50 mouse cellular contexts compared by ENCODE assay signal in the genomic region with DNA sequence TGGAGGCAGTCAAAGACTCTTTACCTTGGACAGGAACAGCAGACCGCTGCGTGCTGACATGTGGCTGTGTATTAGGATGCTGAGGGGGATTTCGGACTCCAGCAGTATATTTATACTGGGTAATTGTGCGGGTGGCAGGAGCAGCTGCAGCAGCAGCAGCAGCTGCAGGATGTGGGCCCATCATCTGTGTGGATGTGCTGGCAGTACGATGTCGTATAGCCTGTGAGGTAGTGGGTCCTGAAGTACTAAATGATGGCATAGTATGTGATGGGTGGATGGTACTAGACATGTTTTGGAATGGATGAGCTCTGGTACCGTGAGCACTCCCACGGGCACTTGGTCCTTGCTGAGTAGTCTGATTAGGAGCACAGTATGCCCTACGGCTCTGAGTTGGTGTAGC. TPM values are rescaled to one million over a fixed set of nuclear protein-coding genes. Genes with fewer than 3 reads are reported as not detected.
"Had no signal": no experiment of that assay in that cellular context is flagged by ENCODE, and none has a peak within 500 bp of the region (broad histone marks: within the 10 kb centered on the region; RNA-seq: fewer than 3 reads in every experiment).

No protein-coding gene starts in this region.

- H3K27ac ChIP-seq: heart, embryonic 10.5 days; heart, embryonic 13.5 days; heart, embryonic 15.5 days; hindbrain, embryonic 10.5 days; hindbrain, embryonic 12.5 days; hindbrain, embryonic 13.5 days; hindbrain, embryonic 14.5 days; hindbrain, embryonic 15.5 days; hindbrain, postnatal 0 days; intestine, embryonic 15.5 days; kidney, embryonic 15.5 days; kidney, postnatal 0 days; layer of hippocampus, adult 2 months had no signal

- H3K27me3 ChIP-seq: heart, embryonic 12.5 days; heart, embryonic 13.5 days; heart, embryonic 15.5 days; hindbrain, embryonic 12.5 days; hindbrain, embryonic 13.5 days; hindbrain, embryonic 15.5 days; intestine, embryonic 15.5 days; kidney, embryonic 15.5 days had no signal

- H3K4me1 ChIP-seq: heart, embryonic 10.5 days; heart, embryonic 12.5 days; heart, embryonic 13.5 days; heart, embryonic 15.5 days; hindbrain, embryonic 10.5 days; hindbrain, embryonic 12.5 days; hindbrain, embryonic 13.5 days; hindbrain, embryonic 15.5 days; intestine, embryonic 15.5 days; kidney, embryonic 15.5 days had no signal

- H3K36me3 ChIP-seq: heart, embryonic 10.5 days; heart, embryonic 12.5 days; heart, embryonic 13.5 days; heart, embryonic 15.5 days; hindbrain, embryonic 10.5 days; hindbrain, embryonic 12.5 days; hindbrain, embryonic 13.5 days; hindbrain, embryonic 15.5 days; intestine, embryonic 15.5 days; kidney, embryonic 15.5 days had no signal

- H3K4me3 ChIP-seq: heart, embryonic 10.5 days; heart, embryonic 12.5 days; heart, embryonic 13.5 days; heart, embryonic 15.5 days; hindbrain, embryonic 10.5 days; hindbrain, embryonic 12.5 days; hindbrain, embryonic 13.5 days; hindbrain, embryonic 15.5 days; intestine, embryonic 15.5 days; kidney, embryonic 15.5 days; layer of hippocampus, adult 2 months had no signal

- DNase-seq: heart, postnatal 14 days; heart, postnatal 36 days; heart, postnatal 4 days; kidney, adult 11 months; kidney, adult 18-20 months; kidney, adult 2 months; kidney, adult 8-10 months; kidney, adult 9 months; kidney, postnatal 10 days; kidney, postnatal 14 days; kidney, postnatal 25 days; kidney, postnatal 36 days; kidney, postnatal 4 days; layer of hippocampus, adult 9-11 months; layer of hippocampus, postnatal 36 days had no signal

- H3K4me2 ChIP-seq: heart, embryonic 11.5 days; heart, embryonic 12.5 days; heart, embryonic 13.5 days; heart, embryonic 15.5 days; hindbrain, embryonic 12.5 days; hindbrain, embryonic 13.5 days; hindbrain, embryonic 14.5 days; hindbrain, embryonic 15.5 days; intestine, embryonic 15.5 days; kidney, embryonic 15.5 days had no signal

RNA-seq across cellular contexts. Expression of gene Pabpc6, which starts 1.6 kb away (rescaled TPM):
- total RNA-seq: heart, postnatal 14 days; heart, postnatal 25 days; heart, postnatal 36 days; heart, postnatal 4 days; hematopoietic stem cell, adult 5-6 weeks; hindbrain, postnatal 0 days; layer of hippocampus, adult 18-20 months; layer of hippocampus, adult 2 months; layer of hippocampus, adult 8-10 months; layer of hippocampus, postnatal 10 days; layer of hippocampus, postnatal 14 days; layer of hippocampus, postnatal 25 days; left cerebral cortex, adult 18-20 months had no signal
- polyA plus RNA-seq: heart, embryonic 10.5 days; heart, embryonic 11.5 days; heart, embryonic 12.5 days; heart, embryonic 13.5 days; heart, embryonic 14.5 days; heart, embryonic 15.5 days; heart, embryonic 16.5 days; heart, postnatal 0 days; hindbrain, embryonic 10.5 days; hindbrain, embryonic 11.5 days; hindbrain, embryonic 12.5 days; hindbrain, embryonic 13.5 days; hindbrain, embryonic 14.5 days; hindbrain, embryonic 15.5 days; hindbrain, embryonic 16.5 days; hindbrain, postnatal 0 days; inflammation-experienced regulatory T-cells, adult 6 months; intestine, embryonic 14.5 days; intestine, embryonic 15.5 days; intestine, embryonic 16.5 days; intestine, postnatal 0 days; kidney, embryonic 14.5 days; kidney, embryonic 15.5 days; kidney, embryonic 16.5 days; kidney, postnatal 0 days; large intestine, adult 2 months had no signal
